Mouse (Mus musculus) thymus, adult 18-20 months (tissue): ENCODE measurements around the gene Fam189a1.
A peak's percentile ranks its signal among the peaks of the same experiment; 100 is the strongest.

ENCODE experiments used
- DNase-seq, 2 experiments: peaks; one replicate each; pipeline ENCODE4 v3.0.0; 2022; ENCODE audit warnings: mixed read lengths in 2 of 2

Gene Fam189a1

GRCm38 (mm10) chr7:64792031-64792430, 364.3 kb downstream of the Fam189a1 start:
- DNase-seq, result no peak

GRCm38 (mm10) chr7:64791145-64791544, 365.2 kb downstream of the Fam189a1 start:
- no peak for DNase-seq

- no peak for DNase-seq
Observed at GRCm38 (mm10) chr7:64785040-64785439, 371.3 kb downstream of the Fam189a1 start.

GRCm38 (mm10) chr7:64779501-64779900, 376.9 kb downstream of the Fam189a1 start:
- no peak for DNase-seq

- DNase-seq, result no peak
Observed at GRCm38 (mm10) chr7:64776708-64777489, 379.5 kb downstream of the Fam189a1 start.

- DNase-seq, result no peak
Observed at GRCm38 (mm10) chr7:64773465-64773864, 382.9 kb downstream of the Fam189a1 start.

- no peak for DNase-seq
Observed at GRCm38 (mm10) chr7:64770779-64771390, 385.5 kb downstream of the Fam189a1 start.

- DNase-seq, result no peak
Observed at GRCm38 (mm10) chr7:64769768-64770167, 386.6 kb downstream of the Fam189a1 start.

GRCm38 (mm10) chr7:64765595-64765994, 390.8 kb downstream of the Fam189a1 start:
- DNase-seq, result no peak

GRCm38 (mm10) chr7:64755141-64755540, 401.2 kb downstream of the Fam189a1 start:
- no peak for DNase-seq

GRCm38 (mm10) chr7:64754161-64754560, 402.2 kb downstream of the Fam189a1 start:
- DNase-seq, result no peak

- no peak for DNase-seq
Observed at GRCm38 (mm10) chr7:64753678-64754077, 402.7 kb downstream of the Fam189a1 start.

GRCm38 (mm10) chr7:64752133-64752532, 404.2 kb downstream of the Fam189a1 start:
- no peak for DNase-seq

- DNase-seq, result no peak
Observed at GRCm38 (mm10) chr7:64751465-64751864, 404.9 kb downstream of the Fam189a1 start.

GRCm38 (mm10) chr7:64743610-64744009, 412.8 kb downstream of the Fam189a1 start:
- DNase-seq, result no peak

- DNase-seq, result peak; percentile 21
Observed at GRCm38 (mm10) chr7:64741333-64742307, 414.8 kb downstream of the Fam189a1 start.

GRCm38 (mm10) chr7:64739131-64739530, 417.2 kb downstream of the Fam189a1 start:
- DNase-seq, result no peak

- DNase-seq, result no peak
Observed at GRCm38 (mm10) chr7:64729785-64730184, 426.6 kb downstream of the Fam189a1 start.

GRCm38 (mm10) chr7:64728816-64729215, 427.6 kb downstream of the Fam189a1 start:
- DNase-seq, result no peak

- DNase-seq, result no peak
Observed at GRCm38 (mm10) chr7:64728181-64728591, 428.2 kb downstream of the Fam189a1 start.

GRCm38 (mm10) chr7:64725967-64726695, 430.2 kb downstream of the Fam189a1 start:
- DNase-seq, result no peak

GRCm38 (mm10) chr7:64724409-64724808, 432.0 kb downstream of the Fam189a1 start:
- no peak for DNase-seq
